Mouse (Mus musculus) lung, adult 2 months (tissue): Measurements from ENCODE around the gene Ceacam10. TPM values are rescaled to one million over a fixed set of nuclear protein-coding genes. Genes with fewer than 3 reads are reported as not detected.
"Not testable (repeated sequence)": the region's sequence is repeated elsewhere in the genome, so short reads cannot be mapped to it uniquely, and the experiment has no call there.

Experiments
- DNase-seq: peaks from one replicate; pipeline ENCODE4 v3.0.0; 2022
- H3K4me1 ChIP-seq: fragments of 200-500 bp; 2 replicates; pipeline ENCODE4 v1.6.1; 2011; ENCODE audit warnings: low read length; ENCODE audit not compliant: control insufficient read depth, insufficient read depth
- H3K4me3 ChIP-seq: fragments of 200-500 bp; replicated peaks from 2 replicates; pipeline ENCODE3; 2011; ENCODE audit warnings: low read depth, mild to moderate bottlenecking, control low read depth, low read length; ENCODE audit errors: extremely low read depth
- CTCF ChIP-seq: fragments of 200-500 bp; IDR thresholded peaks from 2 replicates; pipeline ENCODE4 v1.5.1; 2011; ENCODE audit warnings: mild to moderate bottlenecking, low read length, control low read depth; ENCODE audit not compliant: insufficient read depth
- POLR2A ChIP-seq: fragments of 200-500 bp; IDR thresholded peaks from 2 replicates; pipeline ENCODE4 v1.6.1; 2011; ENCODE audit warnings: low read depth, mild to moderate bottlenecking, control low read depth, low read length, borderline replicate concordance; ENCODE audit errors: extremely low read depth
- WGBS: fragments of 180-500 bp; shearing (Covaris S2); methylation state at CpG from one replicate; pipeline ENCODE4 v1.1.7; 2018; 5-methylcytosine and 5-hydroxymethylcytosine counted together
- polyA plus RNA-seq: library from polyadenylated mRNA; depleted of rRNA; stranded (reverse); fragments of >200 nt; gene quantifications from 2 replicates; pipeline ENCODE4 v1.2.3, GENCODE M21; 2012; rRNA removed

The Ceacam10 gene
- polyA plus RNA-seq: 0.38 and 0.41 TPM in 2 replicates

DNA sequence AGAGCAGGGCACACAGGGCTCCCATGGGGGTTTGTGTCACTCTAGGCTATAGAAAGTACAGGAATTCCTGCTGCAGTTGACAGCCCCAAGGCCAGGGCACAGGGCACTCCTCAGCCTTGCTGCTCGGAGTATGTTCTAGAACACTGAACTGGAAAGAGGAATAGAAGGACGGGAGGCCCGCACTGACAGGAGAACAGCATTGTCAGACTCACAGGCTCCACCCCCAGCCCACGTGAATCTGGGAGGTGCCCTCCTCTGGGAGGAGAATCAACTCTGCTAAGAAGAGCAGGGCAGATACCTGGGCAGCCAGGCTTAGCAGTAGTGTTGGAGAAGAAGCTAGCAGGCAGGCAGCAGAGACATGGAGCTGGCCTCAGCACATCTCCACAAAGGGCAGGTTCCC, at the start of gene Ceacam10:
Gene Ceacam10 (plus strand): TSS at position 289 of the 400 bp plus-strand sequence.
- not testable (repeated sequence) for DNase-seq, H3K4me1 ChIP-seq, H3K4me3 ChIP-seq
- WGBS: 31% methylated on average over 4 of the region's 4 CpGs

DNA sequence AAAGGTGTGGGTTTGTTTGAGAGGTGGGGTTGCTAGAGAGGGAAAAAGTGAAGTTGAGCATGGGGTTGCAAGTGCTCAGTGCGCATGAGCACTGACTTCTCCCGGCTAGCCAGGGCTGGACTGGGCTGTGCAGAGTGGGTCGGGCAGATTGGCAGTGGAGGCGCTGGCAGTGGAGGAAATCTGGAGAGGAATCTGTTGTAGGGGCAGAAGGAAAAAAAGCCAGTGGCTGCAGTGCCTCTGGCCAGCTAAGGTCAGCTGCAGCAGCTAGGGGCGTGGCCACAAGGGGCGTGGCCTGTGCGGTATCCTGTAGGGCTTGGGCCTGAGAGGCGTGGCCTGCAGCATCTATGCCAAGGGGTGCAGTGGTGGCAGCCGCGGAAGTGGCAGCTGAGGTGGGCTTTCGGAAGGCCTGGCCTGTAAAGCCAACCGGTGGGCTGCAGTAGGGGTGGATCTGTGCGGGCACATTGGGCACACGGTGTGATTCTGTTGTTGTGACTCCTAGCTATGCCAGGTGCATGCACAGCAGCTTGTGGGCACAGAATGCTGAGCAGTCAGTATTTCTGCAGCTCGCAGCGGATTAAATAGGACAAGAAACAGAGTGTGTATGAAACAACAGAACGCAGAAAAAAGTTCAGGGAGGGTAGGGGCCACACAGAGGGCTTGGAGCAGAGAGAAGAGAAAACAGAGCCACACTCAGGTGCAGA, 40.9 kb upstream of the Ceacam10 start:
- H3K4me3 ChIP-seq: no peak overlapping the region
- no peak for DNase-seq
- no peaks in the 10 kb centered on the region for H3K4me1 ChIP-seq
- TF ChIP-seq POLR2A (no peak), CTCF (no peak)
- WGBS: 16% methylated on average over 17 of the region's 17 CpGs

DNA sequence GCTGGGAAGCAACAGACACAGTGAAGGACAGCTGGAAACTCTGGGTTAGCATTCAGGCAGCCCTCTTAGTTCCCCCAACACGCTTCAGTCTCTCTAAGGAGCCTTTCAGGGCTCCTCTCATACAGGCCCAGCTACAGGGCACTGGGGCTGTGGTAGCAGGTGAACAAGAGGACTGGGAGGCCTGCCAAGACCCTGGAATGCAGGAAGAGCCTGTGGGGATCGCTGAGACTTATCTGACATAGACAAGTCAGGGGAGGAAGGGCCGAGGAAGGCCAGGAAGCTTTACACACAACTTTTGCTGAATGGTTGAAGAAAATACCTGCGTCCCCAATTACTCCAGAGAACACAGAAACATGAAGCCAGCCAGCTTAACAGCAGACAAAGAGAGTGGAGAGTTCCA, 26.3 kb upstream of the Ceacam10 start:
- H3K4me1 ChIP-seq: no peaks in the 10 kb centered on the region
- DNase-seq: no peak
- TF ChIP-seq POLR2A (no peak), CTCF (no peak)
- H3K4me3 ChIP-seq: no peak overlapping the region
- WGBS: 20% methylated on average over 4 of the region's 4 CpGs

DNA sequence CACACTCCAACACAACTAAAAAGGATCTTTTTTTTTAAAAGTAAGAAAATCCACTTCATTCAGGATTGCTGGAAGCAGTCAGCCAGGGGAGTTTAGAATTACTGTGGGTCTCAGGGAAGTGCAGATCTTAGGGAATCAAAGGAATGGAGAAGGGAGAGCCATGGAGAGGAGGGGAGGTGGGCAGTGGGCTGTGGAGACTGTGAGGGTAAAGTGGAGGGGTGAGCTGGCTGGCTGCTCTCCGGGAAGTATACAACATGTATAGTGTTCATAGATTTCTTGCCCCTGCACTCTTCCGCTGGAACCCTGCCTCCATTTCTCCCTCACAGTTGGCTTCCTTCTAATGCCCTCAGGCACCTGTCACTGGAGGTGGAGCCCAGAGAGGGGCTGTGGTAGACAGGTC, 25.4 kb upstream of the Ceacam10 start:
- no peak overlapping the region for H3K4me3 ChIP-seq
- H3K4me1 ChIP-seq: no peaks in the 10 kb centered on the region
- 83% methylated on average over 2 of the region's 2 CpGs for WGBS
- DNase-seq: no peak
- TF ChIP-seq CTCF (no peak), POLR2A (no peak)

DNA sequence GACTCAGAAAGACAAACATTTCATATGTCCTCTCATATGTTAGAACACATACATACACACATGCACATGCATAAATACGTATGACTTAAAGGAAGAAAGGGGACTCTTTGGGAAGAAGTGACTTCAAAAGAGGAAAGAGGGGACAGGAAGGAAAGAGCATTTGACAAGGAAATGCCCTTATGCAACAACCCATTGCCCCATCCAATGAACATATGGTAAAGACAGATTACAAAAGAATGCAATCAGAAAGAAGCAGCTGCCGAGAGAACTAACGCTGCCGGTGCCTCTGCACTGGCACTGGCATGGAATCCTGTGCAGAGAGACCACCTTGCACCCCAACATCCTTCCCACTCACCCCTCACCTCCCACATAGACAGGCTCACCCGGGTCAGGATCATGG, 23.5 kb upstream of the Ceacam10 start:
- WGBS: 51% methylated on average over 5 of the region's 5 CpGs

DNA sequence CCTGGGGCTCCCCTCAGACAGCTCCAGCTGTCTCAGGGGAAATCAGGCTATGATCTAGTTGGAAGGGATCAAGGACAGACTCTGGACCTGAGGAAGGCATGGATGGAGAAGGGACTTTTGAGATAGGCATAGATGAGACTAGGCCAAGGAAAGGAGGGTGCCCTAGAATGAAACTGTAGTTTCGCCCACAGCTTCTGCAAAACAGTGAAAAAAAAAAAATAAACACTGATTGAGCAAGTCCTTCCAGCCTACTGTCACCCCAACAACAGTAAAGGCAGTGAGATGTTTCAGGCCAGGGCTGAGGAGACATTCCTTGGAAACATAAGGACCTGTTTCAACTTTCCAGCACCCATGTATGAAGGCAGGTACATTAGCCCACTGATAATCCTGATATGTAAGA, 18.5 kb upstream of the Ceacam10 start:
- Histone ChIP-seq H3K4me3 (no peak overlapping the region), H3K4me1 (no peaks in the 10 kb centered on the region)
- TF ChIP-seq CTCF: no peak
- no peak for DNase-seq
- 77% methylated on average over 1 of the region's 1 CpGs for WGBS

More for the DNA sequence above, 23.5 kb upstream of the Ceacam10 start:
- Histone ChIP-seq H3K4me3 (no peak overlapping the region), H3K4me1 (no peaks in the 10 kb centered on the region)
- no peak for DNase-seq
- TF ChIP-seq POLR2A: no peak
- no peak for TF ChIP-seq CTCF

DNA sequence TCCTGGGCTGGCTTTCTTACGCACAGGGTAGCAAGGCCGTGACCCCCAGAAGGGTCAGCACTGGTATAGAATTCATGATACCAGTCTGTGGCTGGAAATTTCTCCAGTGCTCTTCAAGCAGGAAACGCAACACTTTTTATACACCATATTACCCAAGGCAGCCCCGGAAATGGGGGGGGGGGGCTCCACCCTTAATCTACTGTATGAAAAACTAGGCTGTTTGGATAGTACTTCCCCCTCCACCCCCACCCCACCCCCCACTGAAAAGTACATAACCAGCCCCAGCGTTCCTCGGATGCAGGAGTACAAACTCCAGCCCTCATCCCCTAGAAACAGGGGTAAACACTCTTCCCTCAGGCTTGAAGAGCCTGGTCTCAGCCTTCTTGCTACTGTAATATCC, 16.8 kb upstream of the Ceacam10 start, which contains the start of gene Cd177:
Gene Cd177 (minus strand): TSS at position 101 of the 400 bp plus-strand sequence.
- Histone ChIP-seq H3K4me3 (no peak within 1 kb of the TSS), H3K4me1 (no peaks in the 10 kb centered on the region)
- DNase-seq: no peak
- no peak for TF ChIP-seq CTCF
- TF ChIP-seq POLR2A: no peak
- 44% methylated on average over 6 of the region's 6 CpGs for WGBS

DNA sequence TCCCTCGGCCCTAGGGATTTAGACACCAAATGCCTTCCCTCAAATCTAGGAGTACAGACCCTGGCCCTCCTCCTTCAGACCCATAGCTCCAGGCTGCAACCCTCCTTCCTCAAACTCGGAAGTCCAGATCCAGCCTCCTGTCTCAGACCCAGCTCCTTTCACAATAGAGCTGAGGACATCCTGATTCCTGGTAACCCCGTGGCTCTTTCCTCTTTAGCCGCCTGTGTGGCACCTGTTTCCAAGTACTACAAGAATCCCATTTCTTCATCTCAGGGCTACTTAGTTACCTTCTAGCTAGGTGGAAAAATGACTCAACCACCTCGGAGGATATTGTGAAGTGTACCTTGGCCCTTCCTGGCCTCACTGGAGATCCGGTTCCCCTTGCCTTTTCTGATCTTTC, 15.8 kb upstream of the Ceacam10 start:
- no peak for DNase-seq
- Histone ChIP-seq H3K4me3 (no peak overlapping the region), H3K4me1 (no peaks in the 10 kb centered on the region)
- no peak for TF ChIP-seq CTCF
- no peak for TF ChIP-seq POLR2A
- WGBS: 50% methylated on average over 6 of the region's 6 CpGs

DNA sequence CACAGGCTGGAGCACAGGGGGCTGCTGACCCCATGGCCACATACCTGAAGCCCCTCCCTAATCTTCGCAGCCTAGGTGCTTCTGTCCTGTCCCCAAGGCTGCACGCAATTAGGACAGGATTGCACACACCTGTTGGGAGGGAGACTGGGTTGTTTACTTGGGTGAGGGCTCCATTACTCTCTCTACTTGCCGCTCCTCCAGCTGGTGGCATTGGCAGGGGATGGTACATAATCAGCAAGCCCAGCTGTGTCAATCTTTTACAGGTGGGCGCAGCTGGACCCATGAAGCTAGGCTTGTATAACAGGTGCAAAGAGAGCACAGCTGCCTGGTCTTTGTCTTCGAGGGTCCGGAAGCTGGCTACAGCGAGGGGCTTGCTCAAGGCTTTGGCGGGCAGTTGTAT, 14.4 kb upstream of the Ceacam10 start:
- TF ChIP-seq CTCF: no peak
- no peak for TF ChIP-seq POLR2A

DNA sequence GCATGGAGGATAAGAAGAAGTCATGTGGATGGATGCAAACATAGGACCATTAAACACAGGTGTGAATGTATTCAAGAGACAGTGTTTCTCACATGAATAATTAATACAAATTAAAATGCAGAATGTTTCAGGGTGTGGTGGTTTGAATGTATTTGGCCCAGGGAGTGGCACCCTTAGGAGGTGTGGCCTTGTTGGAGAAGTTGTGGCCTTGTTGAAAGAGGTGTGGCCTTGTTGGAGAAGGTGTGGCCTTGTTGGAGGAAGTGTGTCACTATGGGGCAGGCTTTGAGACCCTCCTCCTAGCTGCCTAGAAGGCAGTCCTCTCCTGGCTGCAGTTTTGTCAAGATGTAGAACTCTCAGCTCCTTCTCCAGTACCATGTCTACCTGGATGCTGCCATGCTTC, 5.6 kb upstream of the Ceacam10 start:
- DNase-seq: no peak
- TF ChIP-seq CTCF (no peak), POLR2A (no peak)
- Histone ChIP-seq H3K4me3 (no peak overlapping the region), H3K4me1 (no peaks in the 10 kb centered on the region)

More for the DNA sequence above, 14.4 kb upstream of the Ceacam10 start:
- 77% methylated on average over 8 of the region's 8 CpGs for WGBS
- H3K4me3 ChIP-seq: no peak overlapping the region
- no peaks in the 10 kb centered on the region for H3K4me1 ChIP-seq
- DNase-seq: no peak
